Mouse (Mus musculus) CD4-positive, CD25-positive, alpha-beta regulatory T cell, adult 2 months (primary cell): ENCODE results near the gene Arid1b.
A peak's percentile ranks its signal among the peaks of the same experiment; 100 is the strongest.

Source experiments
- DNase-seq: peaks from one replicate; pipeline ENCODE4 v3.0.0-alpha.2; 2012; ENCODE audit warnings: low read depth, low spot score

Gene Arid1b

DNA sequence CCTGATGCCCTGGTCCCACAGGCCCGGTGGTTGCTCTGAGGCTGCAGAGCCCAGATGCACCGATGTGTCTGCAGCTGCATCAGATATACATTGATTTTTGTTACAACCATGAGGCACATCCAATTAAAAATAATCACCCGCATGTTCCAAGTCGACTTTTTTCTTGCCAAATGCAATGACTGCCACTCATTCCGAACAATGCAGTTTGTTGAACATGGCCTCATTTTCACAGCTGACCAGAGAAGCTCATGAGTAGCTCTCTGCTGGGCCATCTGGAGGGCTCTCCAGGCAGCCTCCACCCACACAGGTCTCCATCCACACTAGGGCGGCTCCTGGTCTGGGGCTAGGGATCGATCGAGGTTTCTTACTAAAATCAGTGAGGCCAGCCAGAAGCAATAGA lies 378.8 kb downstream of the Arid1b start:
- DNase-seq: no peak

DNA sequence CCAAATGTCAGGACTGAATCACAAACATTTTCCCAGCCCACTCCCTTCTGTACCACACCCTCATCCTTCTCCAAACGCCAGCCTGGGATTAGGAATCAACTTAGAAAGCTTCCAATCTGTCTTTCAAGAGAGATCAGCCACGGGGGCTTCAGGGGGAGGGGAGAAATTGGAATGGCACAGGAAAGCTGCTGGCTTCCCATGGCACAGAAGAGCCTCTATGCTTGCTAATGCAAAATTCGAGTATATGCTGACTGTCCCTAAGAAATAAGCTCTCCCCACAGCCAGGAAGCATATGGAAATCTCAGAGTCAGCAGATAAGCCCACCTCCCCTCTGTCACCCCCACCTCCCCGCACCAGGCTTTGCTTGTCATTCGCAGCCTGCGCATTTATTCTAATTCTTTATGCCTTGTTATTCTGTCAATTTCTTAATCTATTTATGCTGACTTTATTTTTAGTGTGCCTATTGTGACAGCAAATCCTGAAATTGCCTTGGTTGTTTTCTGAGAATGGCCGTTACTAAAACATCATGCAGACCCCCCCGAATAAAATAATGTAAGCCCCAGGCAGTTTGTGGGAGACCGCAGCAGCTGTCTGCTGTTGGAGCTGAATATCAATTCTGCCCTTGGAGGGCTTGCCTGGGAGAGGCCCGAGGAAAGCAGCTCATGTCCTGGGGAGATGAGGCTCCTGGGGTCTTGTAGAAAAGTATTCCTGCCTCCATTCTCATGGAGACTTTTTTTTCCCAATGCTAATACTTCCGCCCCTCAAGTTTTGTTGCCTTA lies 383.2 kb downstream of the Arid1b start:
- DNase-seq: no peak

GRCm38 (mm10) chr17:5377930-5378310 lies 383.8 kb downstream of the Arid1b start:
- peak; percentile 14 for DNase-seq

- no peak for DNase-seq
Observed at GRCm38 (mm10) chr17:5385694-5386093, 391.6 kb downstream of the Arid1b start.

GRCm38 (mm10) chr17:5386885-5387545 lies 392.9 kb downstream of the Arid1b start:
- DNase-seq: no peak

DNA sequence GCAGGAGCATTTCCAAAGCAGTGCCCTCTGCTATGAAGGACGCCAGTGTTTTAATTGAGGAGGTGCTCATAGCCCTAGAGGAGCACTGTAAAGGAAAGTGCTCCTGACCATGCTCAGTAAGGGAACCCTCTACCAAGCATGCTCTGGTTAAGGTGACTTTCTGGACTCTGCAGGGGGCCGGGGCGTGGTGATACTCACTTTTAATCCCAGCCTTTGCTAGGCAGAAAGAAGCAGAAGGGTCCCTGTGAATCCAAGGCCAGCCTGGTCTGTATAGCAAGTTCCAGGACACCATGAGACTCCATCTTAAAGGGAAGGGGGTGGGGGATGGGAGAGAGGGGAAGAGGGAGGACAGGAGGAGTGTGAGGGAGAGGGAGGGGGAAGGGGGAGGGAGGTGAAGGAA lies 394.2 kb downstream of the Arid1b start:
- no peak for DNase-seq

DNA sequence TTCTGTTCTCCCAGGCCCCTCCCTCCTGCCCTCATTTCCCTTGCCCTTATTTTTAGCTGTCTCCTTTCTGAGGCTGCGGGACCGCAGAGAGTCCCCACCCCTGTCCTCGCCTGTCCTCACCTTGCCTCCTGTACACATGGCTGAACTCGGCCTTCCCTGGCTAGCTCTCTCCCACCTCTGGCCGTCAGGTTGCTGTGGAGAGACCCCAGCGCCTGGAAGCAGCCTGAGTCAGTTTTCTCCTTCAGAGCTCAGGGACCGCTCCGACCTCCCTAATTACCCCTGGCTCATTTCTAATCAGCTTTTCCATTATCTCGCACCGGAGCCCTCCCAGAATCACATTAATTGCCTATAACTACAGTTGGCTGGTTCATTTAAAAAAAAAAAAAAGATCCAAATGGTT lies 396.6 kb downstream of the Arid1b start:
- no peak for DNase-seq

GRCm38 (mm10) chr17:5395454-5396205 lies 401.5 kb downstream of the Arid1b start:
- no peak for DNase-seq

GRCm38 (mm10) chr17:5396213-5396612 lies 402.1 kb downstream of the Arid1b start:
- DNase-seq: no peak
